Mouse (Mus musculus) T-helper 1 cell (primary cell): ENCODE measurements around the gene Fyb2.
"Not testable (repeated sequence)": the region's sequence is repeated elsewhere in the genome, so short reads cannot be mapped to it uniquely, and the experiment has no call there.

Source experiments
- in situ Hi-C: fragments of 300-600 bp; cut with MboI, MseI; formaldehyde crosslinking; loops from one replicate; pipeline ENCODE4 v1.15.1; 2025; ENCODE audit warnings: high pct_unique_total_duplicates

Fyb2 gene

GRCm38 (mm10) chr4:104939535-104939934 is 26.3 kb downstream of the Fyb2 start:
- in situ Hi-C loops, result no loop called here

GRCm38 (mm10) chr4:104941895-104942294 is 28.6 kb downstream of the Fyb2 start:
- in situ Hi-C loops, result no loop called here

- in situ Hi-C loops, result no loop called here
Observed at GRCm38 (mm10) chr4:104944482-104944881, 31.2 kb downstream of the Fyb2 start.

GRCm38 (mm10) chr4:104948886-104949285 is 35.6 kb downstream of the Fyb2 start:
- in situ Hi-C loops, result no loop called here

GRCm38 (mm10) chr4:104949304-104949703 is 36.0 kb downstream of the Fyb2 start:
- in situ Hi-C loops, result no loop called here

GRCm38 (mm10) chr4:104951280-104951878 is 38.1 kb downstream of the Fyb2 start:
- in situ Hi-C loops, result no loop called here

GRCm38 (mm10) chr4:104956691-104957090 is 43.4 kb downstream of the Fyb2 start:
- in situ Hi-C loops, result no loop called here

GRCm38 (mm10) chr4:104961431-104961830 is 48.2 kb downstream of the Fyb2 start:
- in situ Hi-C loops, result no loop called here

GRCm38 (mm10) chr4:104972606-104973005 is 59.4 kb downstream of the Fyb2 start:
- in situ Hi-C loops, result no loop called here

GRCm38 (mm10) chr4:104975162-104975830 is 62.0 kb downstream of the Fyb2 start:
- in situ Hi-C loops, result no loop called here

- in situ Hi-C loops, result no loop called here
Observed at GRCm38 (mm10) chr4:104985960-104986632, 72.8 kb downstream of the Fyb2 start.

- in situ Hi-C loops, result no loop called here
Observed at GRCm38 (mm10) chr4:104987631-104988030, 74.4 kb downstream of the Fyb2 start.

- in situ Hi-C loops, result no loop called here
Observed at GRCm38 (mm10) chr4:104988102-104988501, 74.8 kb downstream of the Fyb2 start.

- in situ Hi-C loops, result no loop called here
Observed at GRCm38 (mm10) chr4:104988709-104989108, 75.5 kb downstream of the Fyb2 start.

GRCm38 (mm10) chr4:104990016-104990415 is 76.8 kb downstream of the Fyb2 start:
- in situ Hi-C loops, result no loop called here

GRCm38 (mm10) chr4:104990686-104991085 is 77.4 kb downstream of the Fyb2 start:
- in situ Hi-C loops, result no loop called here

- in situ Hi-C loops, result no loop called here
Observed at GRCm38 (mm10) chr4:104992271-104992670, 79.0 kb downstream of the Fyb2 start.

GRCm38 (mm10) chr4:104993140-104993874 is 80.1 kb downstream of the Fyb2 start:
- in situ Hi-C loops, result no loop called here

- in situ Hi-C loops, result no loop called here
Observed at GRCm38 (mm10) chr4:104999702-105000101, 86.4 kb downstream of the Fyb2 start.

- in situ Hi-C loops, result no loop called here
Observed at GRCm38 (mm10) chr4:105001736-105002135, 88.5 kb downstream of the Fyb2 start.

- in situ Hi-C loops, result no loop called here
Observed at GRCm38 (mm10) chr4:105004135-105004534, 90.9 kb downstream of the Fyb2 start.

- in situ Hi-C loops, result not testable (repeated sequence)
Observed at GRCm38 (mm10) chr4:105004649-105005048, 91.4 kb downstream of the Fyb2 start.
